Mouse (Mus musculus) left cerebral cortex, adult 18-20 months (tissue): ENCODE data around the gene Fadd. TPM values are rescaled to one million over a fixed set of nuclear protein-coding genes. Genes with fewer than 3 reads are reported as not detected.

Experiments
- DNase-seq, 2 experiments: peaks; one replicate each; pipeline ENCODE4 v3.0.0; 2021 to 2022; ENCODE audit warnings: low spot score in 2 of 2, mixed read lengths in 1 of 2
- total RNA-seq, 2 experiments: library from RNA; stranded (reverse); gene quantifications; 2 replicates each; pipeline ENCODE4 v1.2.3; 2021

Gene Fadd
- total RNA-seq, 2 experiments from 2014 or later: 2.2 to 2.3 TPM

DNA sequence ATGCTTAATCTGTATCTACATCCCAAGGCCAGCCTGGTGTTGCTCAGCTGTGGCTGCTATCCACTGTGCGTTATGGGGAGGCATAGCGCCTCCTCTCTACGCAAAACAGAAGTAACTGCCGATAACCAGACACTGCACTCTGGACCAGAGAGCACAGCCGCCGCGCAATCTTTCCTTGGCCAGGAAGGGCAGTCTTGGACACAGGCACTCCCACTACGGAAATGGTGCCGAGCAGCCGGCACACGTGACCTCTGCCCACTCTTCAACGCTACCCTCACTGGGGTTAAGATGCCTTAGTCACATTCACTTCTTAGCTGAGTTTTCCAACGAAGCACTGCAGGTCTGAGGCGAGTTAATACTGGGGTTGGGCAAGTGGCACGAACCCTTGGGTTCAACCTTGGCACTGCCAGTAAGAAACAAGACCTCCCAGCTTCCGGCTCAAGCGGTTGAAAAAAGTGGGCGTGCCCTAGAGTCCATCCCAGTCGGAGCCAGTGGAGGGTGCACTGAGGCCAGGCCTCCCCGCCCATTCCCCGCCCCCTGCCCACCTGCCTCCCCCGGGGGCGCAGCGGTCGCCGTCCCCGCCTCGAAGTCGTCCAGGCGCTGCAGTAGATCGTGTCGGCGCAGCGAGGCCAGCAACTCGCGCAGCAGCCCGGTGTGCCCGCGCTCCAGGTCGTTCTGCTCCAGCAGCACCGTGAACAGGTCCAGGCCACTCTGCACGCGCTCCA lies 542 bp downstream of the Fadd start:
- peak; percentile 36 to 45 for DNase-seq

DNA sequence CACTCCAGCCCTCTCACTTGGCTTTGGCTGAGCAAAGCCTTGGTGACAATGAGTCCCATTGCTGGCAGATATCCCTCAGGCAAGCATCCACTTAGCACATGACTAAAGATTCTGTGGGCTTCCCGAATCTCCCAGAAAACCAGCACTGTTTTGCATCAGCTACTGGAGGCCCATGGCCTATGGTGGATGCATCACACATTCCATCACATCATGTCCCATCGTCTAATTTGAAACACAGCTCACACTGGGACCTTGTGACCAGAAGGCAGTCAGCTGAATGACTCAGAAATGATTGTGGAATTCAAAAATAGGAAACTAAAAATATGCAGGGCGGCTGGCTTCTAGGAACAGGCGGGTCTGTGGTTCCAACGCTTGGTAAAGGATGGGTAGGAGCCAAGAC lies 4.4 kb downstream of the Fadd start:
- DNase-seq: peak; percentile 19 to 28

DNA sequence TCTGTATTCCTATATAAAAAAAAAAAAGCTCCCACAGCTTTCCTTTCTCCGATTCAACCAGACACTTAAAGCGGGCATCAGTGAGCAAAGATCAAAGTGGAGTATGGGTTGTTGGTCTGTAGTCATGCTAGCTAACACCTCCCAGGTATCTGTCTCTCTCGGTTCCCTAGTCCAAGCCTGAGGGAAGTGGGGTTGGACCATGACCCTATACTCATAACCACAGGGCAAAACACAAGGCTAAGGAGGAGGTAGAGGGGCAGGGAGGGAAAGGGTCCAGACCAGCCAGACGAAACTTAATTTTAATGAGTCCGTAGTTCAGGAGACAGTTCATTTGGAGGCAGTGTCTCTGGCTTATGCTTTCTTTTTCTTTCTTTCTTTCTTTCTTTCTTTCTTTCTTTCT lies 10.0 kb downstream of the Fadd start:
- no peak for DNase-seq

GRCm38 (mm10) chr7:144571598-144571997 lies 10.7 kb downstream of the Fadd start:
- no peak for DNase-seq

- DNase-seq: no peak
Measured at GRCm38 (mm10) chr7:144569428-144569827, 12.8 kb downstream of the Fadd start.

DNA sequence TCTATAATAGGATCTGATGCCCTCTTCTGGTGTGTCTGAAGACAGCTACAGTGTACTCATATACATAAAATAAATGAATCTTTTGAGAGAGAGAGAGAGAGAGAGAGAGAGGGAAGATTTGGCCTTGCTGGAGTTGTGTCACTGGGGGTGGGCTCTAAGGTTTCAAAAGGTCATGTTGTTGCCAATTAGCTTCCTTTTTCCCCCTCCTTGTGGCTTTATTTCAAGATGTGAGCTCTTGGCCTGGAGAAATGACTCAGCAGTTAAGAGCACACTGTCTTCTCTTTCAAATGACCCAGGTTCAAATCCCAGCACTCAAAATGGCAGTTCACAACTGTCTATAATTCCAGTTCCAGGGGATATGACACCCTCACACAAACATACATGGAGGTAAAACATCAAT lies 14.2 kb downstream of the Fadd start:
- no peak for DNase-seq

DNA sequence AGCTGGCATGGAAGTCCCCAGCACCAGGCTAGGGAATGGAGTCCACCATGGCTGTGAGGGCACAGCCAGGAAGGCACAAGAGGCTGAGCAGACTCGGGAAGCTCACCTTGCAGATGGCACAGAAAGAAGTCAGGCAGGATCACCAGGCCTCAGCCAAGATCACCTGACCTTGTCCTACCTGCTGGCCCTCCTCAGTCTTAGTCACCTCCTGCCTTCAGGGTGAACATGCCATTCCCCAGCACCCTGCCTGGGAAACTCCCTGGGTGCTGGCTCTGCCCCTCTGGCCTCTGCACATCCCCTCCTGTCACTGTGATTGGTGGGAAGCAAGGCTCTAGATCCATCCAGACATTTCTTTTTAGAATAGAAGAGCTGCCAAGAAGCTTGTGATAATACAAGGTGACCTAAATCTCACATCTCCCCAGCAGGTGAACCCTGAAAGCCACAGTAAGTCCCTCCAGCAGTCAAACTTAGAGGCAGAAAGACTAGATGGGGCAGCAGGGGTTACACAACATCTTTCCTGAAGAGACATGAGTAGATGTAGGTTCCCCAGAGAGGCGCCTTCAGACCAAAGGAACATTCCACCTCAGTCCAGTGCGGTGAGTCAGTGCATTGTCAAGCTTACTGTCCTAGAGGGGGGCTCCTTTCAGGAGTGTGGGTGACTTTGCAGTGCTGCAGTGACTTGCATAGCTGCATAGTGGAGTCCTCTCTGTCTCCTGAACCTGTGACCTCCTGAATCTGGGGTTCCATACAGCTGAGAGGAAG lies 15.2 kb downstream of the Fadd start:
- no peak for DNase-seq

DNA sequence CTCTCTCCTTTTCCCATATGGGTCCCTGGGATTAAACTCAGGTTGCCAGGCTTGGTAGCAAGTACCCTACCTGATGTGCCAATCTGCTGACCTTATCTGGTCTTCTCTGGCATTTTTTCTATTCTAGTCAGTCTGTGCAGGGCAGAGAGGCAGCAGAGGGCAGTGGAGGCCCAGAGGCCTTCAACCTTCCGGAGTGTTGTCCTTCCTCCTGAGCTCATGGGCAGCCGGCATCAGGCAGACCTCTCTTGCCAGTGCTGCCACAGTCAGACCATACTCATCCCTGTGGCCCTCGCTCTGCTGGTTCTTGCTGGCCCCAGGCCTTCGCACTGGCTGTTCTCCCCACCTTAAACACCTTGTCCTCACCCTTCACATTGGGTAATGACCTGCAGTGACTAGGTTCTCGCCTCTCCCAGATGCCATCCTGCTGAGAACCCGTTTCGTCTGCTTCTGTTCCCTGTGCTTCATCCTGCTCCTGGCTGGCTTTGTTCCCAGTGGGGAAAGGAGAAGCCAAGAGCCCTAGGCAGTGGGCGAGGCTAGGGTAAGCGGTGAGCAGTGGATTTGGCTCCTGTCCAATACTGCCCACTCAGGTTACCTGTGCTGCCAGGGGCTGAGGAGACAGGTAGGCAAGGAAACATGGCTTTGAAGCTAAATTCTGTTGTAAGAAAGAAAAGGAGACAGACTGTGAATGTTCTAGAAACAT lies 18.7 kb downstream of the Fadd start:
- DNase-seq: no peak

GRCm38 (mm10) chr7:144562016-144562415 lies 20.2 kb downstream of the Fadd start:
- DNase-seq: no peak

GRCm38 (mm10) chr7:144560594-144560993 lies 21.7 kb downstream of the Fadd start:
- no peak for DNase-seq

GRCm38 (mm10) chr7:144558552-144558951 lies 23.7 kb downstream of the Fadd start:
- no peak for DNase-seq

GRCm38 (mm10) chr7:144554123-144554472 lies 28.2 kb downstream of the Fadd start:
- DNase-seq: no peak

DNA sequence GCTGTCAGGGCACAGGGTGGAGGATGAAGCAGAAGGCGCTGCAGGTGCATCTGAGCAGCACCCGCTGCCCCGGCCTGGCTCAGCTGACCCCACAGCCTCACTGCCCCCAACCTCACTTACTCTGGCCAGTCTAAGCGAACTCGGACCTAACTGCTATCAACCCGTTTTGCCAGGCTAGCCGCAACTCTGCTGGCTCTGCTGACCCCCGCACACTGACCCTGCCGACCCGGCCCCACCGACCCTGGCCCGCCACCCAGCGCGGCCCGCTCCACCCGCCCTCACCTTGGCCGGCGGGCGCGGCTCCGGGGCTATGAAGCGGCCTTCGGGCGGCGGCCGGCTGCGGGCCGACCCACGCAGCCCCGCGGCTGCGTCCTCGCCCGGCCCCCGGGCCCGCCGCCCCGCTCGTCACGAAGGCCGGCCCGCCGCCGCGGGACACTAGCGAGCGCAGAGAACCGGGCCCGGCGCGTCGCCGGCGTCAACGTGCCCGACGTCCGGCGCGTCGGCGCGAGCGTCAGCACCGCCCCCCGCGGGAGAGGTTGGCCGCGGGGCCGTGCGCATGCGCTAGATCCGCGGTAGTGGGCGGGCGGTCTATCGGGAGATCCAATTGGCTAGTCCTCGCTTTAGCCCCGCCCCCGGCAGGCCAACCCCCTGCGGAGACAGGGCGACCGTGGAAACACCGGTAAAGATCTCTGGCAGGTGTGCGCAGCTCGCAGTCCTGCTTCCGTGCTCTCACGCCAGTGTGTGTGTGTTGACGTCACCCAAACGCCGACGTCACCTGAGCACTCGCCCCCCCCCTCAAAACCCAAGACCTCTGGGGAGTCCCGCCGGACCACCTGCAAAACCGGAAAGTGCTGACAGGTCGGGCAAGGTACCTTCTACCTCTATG lies 28.8 kb downstream of the Fadd start, which contains the start of gene Ppfia1:
Gene Ppfia1, minus strand, starts transcription at position 493 of the 886 bp plus-strand sequence.
- DNase-seq: peak; percentile 98 to 99

GRCm38 (mm10) chr7:144552274-144552673 lies 30.0 kb downstream of the Fadd start:
- DNase-seq: no peak

- DNase-seq: no peak
Measured at GRCm38 (mm10) chr7:144550811-144551210, 31.5 kb downstream of the Fadd start.

- no peak for DNase-seq
Measured at GRCm38 (mm10) chr7:144549904-144550566, 32.2 kb downstream of the Fadd start.

GRCm38 (mm10) chr7:144545231-144545630 lies 37.0 kb downstream of the Fadd start:
- DNase-seq: no peak

DNA sequence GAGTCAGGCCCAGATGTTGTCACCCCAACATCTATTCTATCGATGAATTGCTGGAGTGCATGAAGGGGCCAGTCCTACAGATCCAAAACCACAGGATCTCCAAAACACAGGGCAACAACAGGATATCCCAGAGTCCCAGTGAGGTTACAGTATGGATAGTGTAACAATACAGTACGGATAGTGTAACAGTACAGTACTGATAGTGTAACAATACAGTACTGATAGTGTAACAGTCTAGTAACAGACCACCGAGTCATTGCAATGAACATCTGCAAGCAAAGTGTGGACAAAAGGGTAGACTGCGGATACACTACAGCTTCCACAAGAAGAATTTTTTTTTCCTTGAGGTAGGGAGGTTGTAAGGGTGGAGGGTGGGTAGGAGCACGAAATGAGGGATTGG lies 40.9 kb downstream of the Fadd start:
- DNase-seq: no peak

DNA sequence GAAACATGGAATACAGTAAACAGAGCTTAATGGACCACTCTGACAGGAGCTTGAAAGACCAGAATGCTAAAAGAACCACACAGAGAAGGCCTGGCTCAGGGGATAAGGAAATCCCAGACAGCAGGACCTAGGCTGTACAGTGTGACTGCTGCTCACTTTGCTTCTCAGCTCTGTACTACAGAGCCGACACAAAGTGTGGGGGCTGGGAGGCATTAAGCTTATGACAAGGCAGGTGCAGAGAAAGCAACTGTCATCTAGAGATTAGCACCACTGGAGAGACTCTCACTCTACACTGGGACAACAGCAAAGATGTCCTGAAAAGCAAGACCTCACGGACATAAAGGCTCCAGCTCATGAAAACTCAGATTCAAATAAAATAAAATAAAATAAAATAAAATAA lies 43.1 kb downstream of the Fadd start:
- no peak for DNase-seq

- no peak for DNase-seq
Measured at GRCm38 (mm10) chr7:144538030-144538644, 44.1 kb downstream of the Fadd start.
